Mouse (Mus musculus) adrenal gland, postnatal 10 days (tissue): ENCODE measurements at regions not wholly inside any gene's neighbourhood (a gene's known extent, or its start where the extent isn't known, plus 50 kb on each side); places are given as distances from the start of the nearest gene placed in this dataset.
A peak's percentile ranks its signal among the peaks of the same experiment; 100 is the strongest.

ENCODE experiments used
- DNase-seq: peaks from one replicate; pipeline ENCODE4 v3.0.0; 2021; ENCODE audit warnings: mixed read lengths

DNA sequence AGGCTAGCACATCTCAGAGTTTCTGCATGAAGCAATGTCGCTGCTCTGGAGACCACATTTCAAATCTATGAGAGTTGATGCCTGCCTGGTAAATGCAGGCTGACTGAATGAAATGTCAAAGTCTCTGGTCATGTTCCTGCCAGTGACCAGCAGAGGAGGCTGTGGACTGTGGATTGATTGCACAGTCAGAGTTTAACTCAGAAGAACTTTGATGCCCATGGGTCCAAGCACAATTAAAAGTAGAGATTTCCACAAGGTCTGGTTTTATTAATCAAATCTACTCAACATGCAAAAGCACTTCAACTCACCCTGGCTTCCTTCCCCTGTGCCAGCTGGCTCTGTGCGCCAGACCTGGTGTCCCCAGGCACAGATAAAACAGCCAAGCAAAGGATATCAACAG lies 81.3 kb downstream of the Hsd17b3 start:
- DNase-seq, result peak; percentile 19

DNA sequence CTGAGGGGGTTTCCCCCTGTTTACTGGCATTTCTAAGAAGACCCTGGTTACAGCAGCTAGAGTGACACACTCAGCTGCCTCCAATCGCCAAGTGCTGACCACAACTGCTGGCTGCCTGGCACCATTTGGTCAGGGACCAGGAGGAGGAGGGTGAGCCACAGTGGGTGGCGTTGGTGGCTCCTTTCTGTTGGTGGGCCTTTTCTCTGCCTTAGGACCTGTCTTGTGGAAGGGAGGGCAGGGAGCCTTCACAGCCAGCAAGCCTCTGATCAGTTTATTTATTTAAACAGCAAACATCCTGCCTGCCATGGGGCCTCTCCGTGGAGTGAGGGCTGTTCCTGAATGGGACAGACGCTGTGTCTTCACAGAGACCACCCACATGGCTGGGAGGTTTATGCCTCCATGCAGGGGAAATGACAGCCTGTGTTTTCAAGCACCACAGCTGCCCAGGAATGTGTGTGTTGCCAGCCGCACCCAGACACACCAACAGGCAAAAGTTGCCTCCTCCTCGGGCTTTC lies 86.0 kb downstream of the Hsd17b3 start:
- DNase-seq, result no peak

DNA sequence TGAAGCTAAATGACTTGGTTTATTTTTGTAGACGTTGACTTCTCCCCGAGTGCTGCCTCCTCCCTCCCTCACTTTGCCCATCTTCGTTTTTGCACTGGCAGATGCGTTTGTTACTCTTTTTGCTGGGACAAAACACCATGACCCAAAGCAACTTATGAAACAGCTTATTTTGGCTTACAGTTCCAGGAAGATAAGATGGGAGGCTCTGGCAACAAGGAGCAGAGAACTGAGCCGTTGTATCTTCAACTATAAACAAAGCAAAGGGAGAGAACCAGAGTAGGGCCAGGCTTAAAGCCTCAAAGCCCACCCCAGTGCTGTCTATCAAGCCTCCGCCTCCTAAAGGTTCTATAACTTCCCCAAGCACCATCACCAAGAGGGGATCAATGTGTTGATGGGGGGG lies 88.7 kb downstream of the Hsd17b3 start:
- DNase-seq, result no peak

DNA sequence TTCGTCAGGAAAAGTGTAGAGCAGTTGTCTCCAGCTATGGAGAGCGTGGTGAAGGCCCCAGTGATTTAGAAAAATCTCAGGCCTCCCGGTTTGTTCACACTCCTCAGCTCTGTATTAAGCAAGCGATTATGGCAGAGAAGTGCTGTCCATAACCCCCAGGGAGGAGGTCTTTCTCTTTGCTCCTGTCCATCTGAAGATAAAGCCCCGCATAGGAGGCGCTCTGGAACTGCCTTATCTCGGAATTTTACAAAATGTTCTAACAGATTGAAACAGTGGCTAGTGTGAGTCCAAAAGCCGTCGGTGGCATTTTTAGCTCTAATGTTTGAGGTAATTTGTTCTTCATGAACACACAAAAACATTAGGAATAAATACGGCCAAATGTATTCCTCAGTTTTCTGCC lies 90.4 kb downstream of the Hsd17b3 start:
- no peak for DNase-seq

DNA sequence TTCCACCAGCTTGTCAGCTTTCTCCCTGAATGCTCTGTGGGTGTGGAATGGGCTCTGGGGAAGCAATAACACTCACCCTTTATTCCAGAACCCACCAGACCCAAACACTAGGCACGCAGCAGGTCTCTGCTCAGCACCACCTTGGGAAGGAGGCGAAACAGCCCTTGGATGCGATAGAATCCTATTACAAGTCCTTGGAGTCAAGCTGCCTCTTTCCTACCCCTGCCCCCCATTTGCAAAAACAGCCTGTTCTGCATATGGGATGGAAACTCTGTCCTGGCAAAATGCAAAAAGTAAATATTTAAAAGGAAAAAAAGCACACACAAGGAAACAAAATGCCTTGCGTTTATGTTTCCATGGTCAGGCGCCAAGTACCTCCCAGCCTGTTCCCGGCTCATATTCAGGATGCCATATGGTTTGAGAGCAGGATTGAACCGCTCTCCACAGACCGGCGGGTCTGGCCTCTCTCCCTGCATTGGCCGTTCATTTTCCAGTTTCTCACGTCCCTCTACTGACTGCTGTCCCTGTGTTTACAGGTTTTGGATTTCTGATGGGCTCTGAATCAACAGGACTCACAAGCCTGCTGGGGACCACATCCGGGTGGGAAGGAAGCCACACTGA lies 95.1 kb downstream of the Hsd17b3 start:
- DNase-seq, result no peak

DNA sequence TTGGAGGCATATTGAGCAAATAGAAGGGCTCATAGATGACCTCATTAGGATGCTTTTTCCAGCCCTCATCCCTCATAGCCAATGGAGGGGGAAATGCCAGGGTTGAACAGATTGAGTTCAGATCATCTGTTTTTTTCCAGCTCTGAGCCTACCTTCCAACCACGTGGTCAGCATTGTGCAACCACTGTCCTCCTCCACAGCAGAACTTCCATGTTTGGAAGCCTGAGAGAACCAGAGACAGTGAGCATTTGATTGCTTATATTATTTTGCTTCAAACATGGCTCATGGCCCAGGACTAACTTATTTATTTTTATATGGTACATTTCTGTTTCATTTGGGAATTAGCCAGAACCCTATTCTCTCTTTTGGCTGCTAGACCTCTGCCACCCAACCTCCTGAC lies 96.0 kb downstream of the Hsd17b3 start:
- no peak for DNase-seq

DNA sequence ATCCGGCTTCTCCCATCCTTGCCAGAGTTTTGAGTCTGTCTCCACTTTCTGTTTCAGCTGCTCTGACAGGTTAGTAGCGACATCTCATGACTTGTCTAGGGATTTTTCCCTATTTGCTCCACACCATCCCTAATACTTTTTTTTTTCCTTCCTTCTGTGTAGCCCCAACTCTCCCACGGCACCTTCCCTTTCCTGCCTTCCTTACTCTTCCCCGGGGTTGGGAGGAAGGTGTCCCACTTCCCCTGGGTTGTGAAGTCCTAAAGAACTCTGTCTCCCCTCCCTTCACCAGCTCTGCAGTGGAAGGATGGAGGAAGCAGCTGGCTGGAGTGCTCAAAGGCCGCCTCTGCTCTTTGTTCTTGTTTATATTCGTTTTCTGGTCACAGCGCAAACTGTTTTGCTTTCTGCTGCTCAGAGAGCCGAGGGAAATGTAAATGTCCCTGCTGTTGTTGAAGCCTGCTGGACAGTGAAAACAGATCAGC lies 98.5 kb downstream of the Hsd17b3 start:
- no peak for DNase-seq

DNA sequence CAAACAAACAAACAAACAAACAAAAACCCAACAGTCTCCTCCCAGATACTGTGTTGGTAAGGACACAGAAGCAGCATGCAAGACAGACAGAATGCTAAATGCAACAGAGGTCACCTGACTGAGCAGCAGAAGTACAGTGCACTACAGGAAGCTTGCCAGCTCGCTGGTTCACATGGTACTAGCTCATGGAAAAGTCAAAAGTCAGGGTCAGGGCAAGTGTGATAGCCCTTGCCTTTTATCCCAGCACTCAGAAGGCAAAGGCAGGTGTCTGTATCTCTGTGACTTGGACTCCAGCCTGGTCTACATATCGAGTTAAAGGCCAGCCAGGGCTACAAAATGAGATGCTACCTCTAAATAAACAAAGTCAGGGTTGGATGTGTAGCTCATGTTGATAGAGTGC lies 99.3 kb downstream of the Hsd17b3 start:
- peak; percentile 9 for DNase-seq

DNA sequence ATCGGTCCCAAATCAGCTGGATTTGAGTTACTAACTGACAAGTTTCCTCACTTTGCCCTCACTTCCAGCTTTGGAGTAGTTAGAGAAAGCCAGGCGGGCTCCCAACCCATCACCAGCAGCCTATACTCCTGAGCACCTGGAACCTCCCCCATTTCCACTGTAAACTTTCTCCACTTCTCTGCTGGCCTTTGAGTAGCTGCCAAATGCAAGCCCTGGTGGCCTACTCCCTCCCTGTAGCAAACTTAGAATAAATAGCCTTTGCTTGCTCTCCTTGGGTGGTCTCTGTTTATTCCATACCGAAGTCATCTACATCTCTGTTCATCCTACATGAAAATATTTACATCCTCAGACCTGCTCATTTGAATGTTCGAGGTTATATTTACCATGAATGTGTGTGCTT lies 100.8 kb downstream of the Hsd17b3 start:
- DNase-seq, result no peak

DNA sequence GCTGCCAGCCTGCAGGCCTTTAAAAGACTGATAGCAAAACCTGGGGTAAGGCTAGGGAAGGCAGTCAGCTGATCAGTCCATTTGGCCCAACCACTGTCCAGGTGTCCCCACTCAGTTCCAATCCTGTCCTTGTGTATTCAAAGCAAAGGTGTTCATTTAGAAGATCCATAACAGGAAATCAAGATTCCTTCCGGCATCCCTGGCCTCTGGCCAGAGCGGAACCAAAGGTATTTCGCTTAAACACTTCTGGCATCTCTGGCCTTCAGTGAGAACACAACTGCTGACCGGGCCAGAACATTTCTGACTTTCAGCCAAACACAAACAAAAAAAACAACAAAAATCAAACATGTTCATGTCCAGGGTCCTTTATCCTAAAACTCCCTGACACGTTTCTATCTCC lies 102.3 kb downstream of the Hsd17b3 start:
- DNase-seq, result peak; percentile 6

DNA sequence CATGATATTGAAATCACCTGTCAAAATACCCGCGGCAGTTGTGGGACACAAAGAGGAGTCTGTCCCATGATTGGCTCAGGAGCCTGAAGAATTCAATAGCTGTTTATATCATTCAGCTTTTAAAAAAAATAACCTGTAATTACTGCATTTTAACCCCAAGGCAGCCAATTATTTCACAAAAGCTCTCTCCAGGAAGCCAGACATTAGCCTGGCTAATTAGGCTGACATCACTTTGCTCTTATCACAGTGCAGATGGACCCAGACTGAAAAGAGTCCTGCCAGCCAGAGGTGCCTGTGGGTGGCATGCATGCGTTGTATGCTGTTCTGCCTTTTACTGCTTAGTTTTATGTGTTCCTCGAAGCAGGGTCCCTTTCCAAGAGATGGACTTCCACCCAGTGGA lies 103.4 kb downstream of the Hsd17b3 start:
- DNase-seq, result no peak

DNA sequence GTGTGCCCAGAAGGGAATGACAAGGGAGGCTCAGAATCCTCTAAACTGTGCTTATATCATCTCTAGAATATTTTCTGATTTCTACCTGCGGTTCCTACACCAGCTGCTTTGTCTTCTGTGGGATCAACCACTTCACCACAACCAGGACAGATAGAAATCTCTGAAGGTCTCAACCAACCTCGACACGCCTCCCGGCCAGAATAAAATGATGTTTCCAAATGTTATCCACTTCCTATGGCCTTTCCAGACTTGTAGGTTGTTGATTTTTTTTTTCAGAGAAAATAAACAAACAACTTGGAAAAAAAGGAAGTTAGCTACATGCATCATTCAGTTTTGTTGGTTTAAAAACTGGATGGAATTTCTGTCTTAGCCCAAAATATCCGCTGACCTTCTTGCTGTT lies 103.9 kb downstream of the Hsd17b3 start:
- no peak for DNase-seq

DNA sequence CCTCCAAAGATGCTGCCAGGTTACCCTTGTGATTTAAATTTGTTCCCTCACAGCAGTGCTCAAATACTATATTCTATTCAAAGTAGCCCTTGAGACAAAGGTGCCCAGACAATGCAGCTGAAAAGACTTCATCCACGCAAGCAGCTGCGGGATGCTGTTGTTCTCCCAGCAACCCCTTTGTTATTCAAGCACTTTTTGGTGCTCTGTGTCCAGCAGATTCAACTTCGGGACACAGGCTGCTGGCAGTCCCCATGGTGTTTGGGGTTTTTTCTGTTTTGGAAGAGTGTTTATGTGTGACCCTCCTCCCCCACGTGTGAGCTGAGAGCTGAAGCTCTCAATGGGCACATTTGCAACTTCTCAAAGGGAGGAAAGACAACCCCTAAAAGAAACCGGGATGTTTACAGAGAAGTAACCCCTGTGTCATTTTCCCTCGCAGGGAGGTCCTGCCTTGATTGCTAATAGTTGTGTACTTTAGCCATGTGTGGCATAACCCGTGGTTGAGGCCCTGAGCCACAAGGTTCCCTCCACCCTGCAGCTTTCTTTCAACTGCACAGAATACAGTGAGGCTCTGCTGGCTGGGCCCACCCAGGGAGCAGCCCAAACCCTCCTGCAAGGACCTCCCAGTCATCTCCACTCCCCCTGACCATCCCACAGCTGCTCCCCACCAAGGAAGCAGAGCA lies 108.9 kb downstream of the Hsd17b3 start:
- no peak for DNase-seq

DNA sequence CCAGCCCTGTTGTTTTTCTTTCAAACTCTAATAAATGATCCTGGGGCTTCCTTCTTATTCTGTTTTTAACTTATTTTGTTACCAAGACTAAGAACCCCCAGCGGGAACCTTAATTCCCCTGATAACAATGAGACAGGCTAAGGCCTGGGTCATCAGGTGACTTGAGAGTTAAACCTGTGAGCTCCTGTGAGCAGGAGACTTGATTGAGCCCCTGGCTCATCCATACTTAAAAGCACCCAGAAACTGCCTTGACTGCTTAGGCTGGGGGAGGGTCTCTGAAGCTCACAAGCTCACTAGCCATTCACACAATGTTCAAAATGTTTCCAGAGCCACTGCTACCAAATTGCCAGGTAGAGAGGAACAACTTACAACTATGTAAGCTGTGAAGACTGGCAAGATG lies 109.4 kb downstream of the Hsd17b3 start:
- no peak for DNase-seq

DNA sequence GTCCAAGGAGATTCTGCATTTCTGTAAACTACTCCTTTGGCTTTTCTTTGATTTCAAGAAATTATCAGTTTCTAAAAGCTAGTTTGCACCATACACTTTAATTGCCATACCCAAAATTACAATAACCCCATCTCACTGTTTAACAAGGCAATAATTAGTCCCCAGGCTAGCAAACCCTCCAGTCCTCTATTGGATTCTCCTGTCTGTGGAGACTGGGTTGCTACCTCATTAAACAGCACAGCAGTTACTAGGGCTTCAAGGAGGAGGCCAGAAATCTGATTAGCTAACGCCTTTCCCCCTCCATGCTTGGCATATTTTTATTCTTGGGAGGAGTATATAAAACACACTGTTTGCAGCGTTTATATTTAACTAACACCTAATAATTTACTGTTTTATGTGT lies 119.1 kb downstream of the Hsd17b3 start:
- DNase-seq, result no peak

DNA sequence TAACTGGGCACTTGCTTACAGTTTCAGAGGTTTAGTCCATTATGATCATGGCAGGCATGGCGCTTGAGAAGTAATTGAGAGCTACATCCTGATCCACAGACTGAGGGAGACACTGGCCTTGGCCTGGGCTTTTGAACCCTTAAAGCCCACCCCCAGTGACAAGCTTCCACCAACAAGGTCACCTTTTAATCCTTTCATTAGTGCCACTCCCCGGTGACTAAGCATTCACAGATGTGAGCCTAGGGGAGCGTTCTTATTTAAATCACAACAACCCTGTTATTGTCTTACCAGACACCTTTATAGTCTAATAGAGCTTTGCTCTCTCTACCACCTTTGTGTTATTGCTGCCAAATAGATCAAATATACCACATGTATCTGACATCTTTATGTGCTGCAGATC lies 120.4 kb downstream of the Hsd17b3 start:
- no peak for DNase-seq

DNA sequence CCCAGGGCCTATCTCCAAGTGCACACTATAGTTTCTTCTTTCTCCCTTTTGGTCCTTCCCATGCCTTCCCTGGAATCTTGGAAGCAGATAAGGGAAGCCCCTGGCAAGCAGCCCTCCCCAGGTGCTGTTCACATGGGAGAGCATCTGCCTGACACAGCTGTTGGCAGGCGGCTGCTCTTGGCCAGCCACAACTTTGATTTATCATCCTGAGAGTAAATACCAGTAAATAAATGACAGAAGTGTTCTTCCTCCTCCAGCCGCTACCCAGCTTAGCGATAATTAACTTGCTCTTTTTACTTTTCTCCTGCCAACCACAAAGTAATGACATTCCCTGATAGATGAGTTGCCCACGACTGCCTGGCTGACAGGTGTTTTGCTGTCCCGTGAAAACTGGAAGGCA lies 131.9 kb downstream of the Hsd17b3 start:
- peak; percentile 21 for DNase-seq

DNA sequence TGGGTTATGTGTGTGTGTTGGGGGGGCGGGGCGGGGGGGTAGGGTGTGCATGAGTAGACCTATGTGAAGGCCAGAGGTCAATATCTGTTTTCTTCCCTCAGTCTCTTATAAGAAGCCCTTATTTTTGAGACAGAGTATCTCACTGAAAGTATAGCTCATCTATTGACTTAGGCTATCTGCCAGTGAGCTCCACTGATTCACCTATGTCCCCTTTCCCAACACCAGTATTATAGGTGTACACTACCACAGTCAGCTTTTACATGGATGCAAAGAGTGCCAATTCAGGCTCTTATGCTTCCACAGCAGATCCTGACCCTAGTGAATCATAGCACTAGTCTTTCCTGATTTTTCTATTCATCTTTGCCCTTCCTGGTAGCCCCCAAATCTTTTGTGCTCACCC lies 134.7 kb downstream of the Hsd17b3 start:
- DNase-seq, result no peak

DNA sequence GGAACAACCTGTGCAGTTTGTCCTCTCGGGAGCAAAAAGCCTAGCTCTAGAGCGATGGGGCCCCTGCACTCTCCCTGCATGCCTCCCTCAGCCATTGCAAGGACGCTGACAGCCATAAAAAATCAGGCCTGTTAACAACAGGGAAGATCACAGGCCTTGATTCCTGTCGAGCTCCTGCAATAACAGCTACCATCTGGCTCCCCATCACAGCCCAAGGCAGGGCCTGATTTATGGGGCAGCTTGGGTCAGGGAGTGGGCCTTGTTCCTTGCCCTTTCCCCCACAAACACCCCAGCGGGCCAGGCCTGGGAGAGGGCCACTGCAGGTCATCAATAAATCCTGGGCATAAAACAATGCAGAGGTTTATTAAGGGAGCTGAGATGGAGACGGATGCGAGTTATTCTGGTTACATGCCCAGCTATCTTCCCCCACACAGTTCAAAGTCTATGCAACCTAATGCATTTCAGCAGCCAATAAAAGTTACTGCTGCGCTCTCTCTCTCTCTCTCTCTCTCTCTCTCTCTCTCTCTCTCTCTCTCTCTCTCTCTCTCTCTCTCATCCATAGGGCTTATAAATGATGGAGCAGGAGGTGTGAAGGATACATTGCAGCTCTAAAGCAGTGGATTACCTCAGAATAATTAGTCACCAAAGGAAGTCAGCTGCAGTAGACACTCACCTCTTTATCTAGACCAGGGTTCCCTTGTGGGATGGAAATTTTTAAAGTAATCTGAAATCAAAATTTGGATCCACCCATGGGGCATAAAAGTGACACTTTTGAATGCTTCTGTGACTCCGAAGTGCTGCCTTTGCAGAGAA lies 136.9 kb downstream of the Hsd17b3 start:
- peak; percentile 45 for DNase-seq

DNA sequence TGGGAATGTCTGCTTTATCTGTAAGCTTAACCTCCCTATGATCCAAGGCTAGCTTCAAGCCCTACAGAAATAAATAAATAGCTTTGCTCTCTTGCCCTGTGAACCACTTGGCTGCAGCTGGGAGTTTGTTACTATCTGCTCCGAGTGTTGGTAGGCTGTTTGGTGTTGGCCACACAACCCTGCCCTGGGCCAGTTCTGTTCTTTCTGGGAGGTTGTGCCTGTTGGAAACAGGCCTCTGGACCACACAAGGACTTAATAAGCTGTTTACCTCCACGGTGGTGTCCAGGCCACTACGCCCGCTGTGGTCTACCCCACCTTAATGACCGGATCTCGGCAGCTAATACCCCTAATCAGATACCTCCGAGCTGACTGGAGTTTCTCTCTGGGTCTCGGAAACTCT lies 136.1 kb downstream of the Ercc6l2 start:
- DNase-seq, result peak; percentile 28
